Mouse (Mus musculus) forebrain, postnatal 0 days (tissue): ENCODE measurements around the gene Arhgap18. TPM values are rescaled to one million over a fixed set of nuclear protein-coding genes. Genes with fewer than 3 reads are reported as not detected.

Source experiments
- ATAC-seq: fragments of 200-750 bp; cut with Nextera tagmentation; 2 replicates; pipeline ENCODE4 v1.8.0; 2017; ENCODE audit warnings: mild to moderate bottlenecking, moderate library complexity
- DNase-seq: peaks from one replicate; pipeline ENCODE4 v3.0.0-alpha.2; 2015
- H3K27ac ChIP-seq: fragments of 300-500 bp; sonication (generic); 2 replicates; pipeline ENCODE4 v1.5.1; 2014; ENCODE audit warnings: low read depth, mild to moderate bottlenecking, antibody characterized with exemption, low read length, moderate library complexity, mixed read lengths
- H3K27me3 ChIP-seq: fragments of 300-500 bp; sonication (generic); 2 replicates; pipeline ENCODE4 v1.6.1; 2014; ENCODE audit warnings: mild to moderate bottlenecking, low read length, mixed read lengths; ENCODE audit not compliant: insufficient read depth
- H3K36me3 ChIP-seq: fragments of 300-500 bp; sonication (generic); 2 replicates; pipeline ENCODE4 v1.6.1; 2014; ENCODE audit warnings: mild to moderate bottlenecking, moderate library complexity; ENCODE audit not compliant: insufficient read depth
- H3K4me1 ChIP-seq: fragments of 300-500 bp; sonication (generic); 2 replicates; pipeline ENCODE4 v1.6.1; 2014; ENCODE audit warnings: antibody characterized with exemption; ENCODE audit not compliant: insufficient read depth
- H3K4me2 ChIP-seq: fragments of 300-500 bp; sonication (generic); 2 replicates; pipeline ENCODE4 v1.6.1; 2014; ENCODE audit warnings: low read depth, mild to moderate bottlenecking, moderate library complexity
- H3K4me3 ChIP-seq: fragments of 300-500 bp; sonication (generic); 2 replicates; pipeline ENCODE4 v1.5.1; 2014; ENCODE audit warnings: low read depth, low read length, mixed read lengths
- H3K9ac ChIP-seq: fragments of 300-500 bp; sonication (generic); 2 replicates; pipeline ENCODE4 v1.6.1; 2014; ENCODE audit warnings: mild to moderate bottlenecking
- H3K9me3 ChIP-seq: fragments of 300-500 bp; sonication (generic); 2 replicates; pipeline ENCODE4 v1.6.1; 2016; ENCODE audit warnings: low read length
- CTCF ChIP-seq: sonication (generic); IDR thresholded peaks from 2 replicates; pipeline ENCODE4 v1.5.1; 2016; ENCODE audit warnings: antibody characterized with exemption, control low read depth, low read depth
- WGBS: fragments of 180-500 bp; shearing (Covaris S2); extraction: QIAGEN DNeasy Blood & Tissue Kit; methylation state at CpG from one replicate; pipeline ENCODE4 v1.1.7; 2014; 5-methylcytosine and 5-hydroxymethylcytosine counted together
- polyA plus RNA-seq: library from polyadenylated mRNA; unstranded; fragments of >200 nt; fragmentation: Nextera tagmentation; extraction: Ambion mirVana; gene quantifications from 2 replicates; pipeline ENCODE4 v1.2.1, GENCODE M21; 2015
- total RNA-seq: library from RNA; depleted of rRNA; stranded (reverse); fragments of >200 nt; gene quantifications from 2 replicates; pipeline ENCODE4 v1.2.3, GENCODE M21; 2014; rRNA removed

Arhgap18 gene
- total RNA-seq (11.3 and 13.1 TPM in 2 replicates), polyA plus RNA-seq (7.6 and 9.1 TPM in 2 replicates)

- Histone ChIP-seq H3K4me1 (no peaks in the 10 kb centered on the region), H3K27me3 (no peaks in the 10 kb centered on the region), H3K9ac (0 out of 2 replicates have a peak within 1 kb of the TSS, but pooled peaks have one; percentile 23), H3K4me2 (peak within 1 kb of the TSS; percentile 11; the same call in 1 of the 2 replicates), H3K36me3 (no peaks in the 10 kb centered on the region), H3K27ac (peak within 1 kb of the TSS; percentile 76), H3K9me3 (no peaks in the 10 kb centered on the region), H3K4me3 (no peak within 1 kb of the TSS)
- TF ChIP-seq CTCF: no peak
- DNase-seq (no peak), ATAC-seq (peak; percentile 60)
- WGBS: 63% methylated on average over 11 of the region's 11 CpGs
Measured at GRCm38 (mm10) chr10:26752929-26753567, at the start of gene Arhgap18. Gene Arhgap18, plus strand, starts transcription at chr10:26753421.

GRCm38 (mm10) chr10:26710458-26711011 lies 42.7 kb upstream of the Arhgap18 start:
- Histone ChIP-seq H3K4me1 (no peaks in the 10 kb centered on the region), H3K9me3 (no peaks in the 10 kb centered on the region), H3K36me3 (no peaks in the 10 kb centered on the region), H3K9ac (no peak overlapping the region), H3K4me3 (no peak overlapping the region), H3K27me3 (no peaks in the 10 kb centered on the region), H3K4me2 (no peak overlapping the region), H3K27ac (peak overlapping the region; percentile 41; the same call in 1 of the 2 replicates)
- peak; percentile 52 for ATAC-seq
- DNase-seq: peak; percentile 21
- TF ChIP-seq CTCF: no peak
- WGBS: 91% methylated on average over 7 of the region's 7 CpGs

DNA sequence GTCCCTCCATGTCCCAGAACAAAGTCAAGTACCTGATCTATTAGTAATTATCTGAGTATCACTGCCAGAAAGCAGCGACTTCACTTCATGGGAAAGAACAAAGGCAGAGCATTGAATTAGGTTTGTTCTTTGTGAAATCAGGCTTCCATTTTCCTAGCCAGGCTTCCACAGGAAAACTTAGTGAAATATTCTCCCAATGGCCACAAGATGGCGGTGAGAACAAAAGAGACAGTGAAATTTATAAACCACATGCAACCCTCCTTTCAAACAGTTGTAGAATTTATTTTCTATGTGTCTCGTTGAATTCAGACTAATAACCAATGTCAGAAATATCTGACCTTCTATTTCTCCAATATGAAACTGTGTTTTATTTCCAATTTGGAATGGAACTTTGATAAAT lies 42.2 kb upstream of the Arhgap18 start:
- Histone ChIP-seq H3K4me1 (no peaks in the 10 kb centered on the region), H3K9me3 (no peaks in the 10 kb centered on the region), H3K27ac (peak overlapping the region; percentile 41; the same call in 1 of the 2 replicates), H3K9ac (no peak overlapping the region), H3K36me3 (no peaks in the 10 kb centered on the region), H3K27me3 (no peaks in the 10 kb centered on the region), H3K4me2 (no peak overlapping the region), H3K4me3 (no peak overlapping the region)
- 4% methylated on average over 3 of the region's 3 CpGs for WGBS
- peak; percentile 80; the same call in 1 of the 2 replicates for ATAC-seq
- DNase-seq: peak; percentile 89
- peak; percentile 83 for TF ChIP-seq CTCF

GRCm38 (mm10) chr10:26713986-26714385 lies 39.2 kb upstream of the Arhgap18 start:
- no peaks in the 10 kb centered on the region for H3K36me3 ChIP-seq
- 34% methylated on average over 3 of the region's 3 CpGs for WGBS
- ATAC-seq (no peak; the same call in 1 of the 2 replicates), DNase-seq (no peak)
- no peak overlapping the region for H3K27ac ChIP-seq
- no peak overlapping the region for H3K9ac ChIP-seq
- H3K4me3 ChIP-seq: no peak overlapping the region
- no peak overlapping the region for H3K4me2 ChIP-seq
- H3K4me1 ChIP-seq: no peaks in the 10 kb centered on the region
- no peak for TF ChIP-seq CTCF
- no peaks in the 10 kb centered on the region for H3K9me3 ChIP-seq
- no peaks in the 10 kb centered on the region for H3K27me3 ChIP-seq

- no peaks in the 10 kb centered on the region for H3K9me3 ChIP-seq
- H3K9ac ChIP-seq: no peak overlapping the region
- 93% methylated on average over 2 of the region's 2 CpGs for WGBS
- no peak for DNase-seq
- no peak for ATAC-seq
- TF ChIP-seq CTCF: no peak
- H3K4me3 ChIP-seq: no peak overlapping the region
- no peak overlapping the region for H3K27ac ChIP-seq
- H3K27me3 ChIP-seq: no peaks in the 10 kb centered on the region
- no peaks in the 10 kb centered on the region for H3K36me3 ChIP-seq
- no peak overlapping the region for H3K4me2 ChIP-seq
- H3K4me1 ChIP-seq: no peaks in the 10 kb centered on the region
Measured at GRCm38 (mm10) chr10:26724704-26725103, 28.5 kb upstream of the Arhgap18 start.

- H3K4me2 ChIP-seq: no peak overlapping the region
- H3K36me3 ChIP-seq: no peaks in the 10 kb centered on the region
- H3K9ac ChIP-seq: no peak overlapping the region
- no peaks in the 10 kb centered on the region for H3K27me3 ChIP-seq
- ATAC-seq (no peak), DNase-seq (no peak)
- H3K9me3 ChIP-seq: no peaks in the 10 kb centered on the region
- H3K27ac ChIP-seq: no peak overlapping the region
- 97% methylated on average over 3 of the region's 3 CpGs for WGBS
- TF ChIP-seq CTCF: no peak
- H3K4me1 ChIP-seq: no peaks in the 10 kb centered on the region
- H3K4me3 ChIP-seq: no peak overlapping the region
Measured at GRCm38 (mm10) chr10:26725255-26725654, 28.0 kb upstream of the Arhgap18 start.

GRCm38 (mm10) chr10:26750827-26751226 lies 2.4 kb upstream of the Arhgap18 start:
- ATAC-seq (no peak), DNase-seq (no peak)
- H3K9ac ChIP-seq: no peak overlapping the region
- H3K27me3 ChIP-seq: no peaks in the 10 kb centered on the region
- no peaks in the 10 kb centered on the region for H3K9me3 ChIP-seq
- H3K4me3 ChIP-seq: no peak overlapping the region
- 84% methylated on average over 3 of the region's 3 CpGs for WGBS
- H3K4me2 ChIP-seq: no peak overlapping the region
- no peaks in the 10 kb centered on the region for H3K4me1 ChIP-seq
- H3K36me3 ChIP-seq: no peaks in the 10 kb centered on the region
- no peak overlapping the region for H3K27ac ChIP-seq
- no peak for TF ChIP-seq CTCF
